Mouse (Mus musculus) erythroblast, embryonic 14.5 days (primary cell): ENCODE measurements around the gene Hc.

Experiments
- GATA1 ChIP-seq: IDR thresholded peaks from 2 replicates; pipeline ENCODE4 v1.6.1; 2012; ENCODE audit warnings: low read length, inconsistent platforms, mixed read lengths
- TAL1 ChIP-seq: IDR thresholded peaks from 3 replicates; pipeline ENCODE4 v1.6.1; 2012; ENCODE audit warnings: low read length, inconsistent platforms, mixed read lengths

GRCm38 (mm10) chr2:34951469-34951868, 109.8 kb downstream of the Hc start:
- TF ChIP-seq TAL1 (no peak), GATA1 (no peak)
